Mouse (Mus musculus) neural tube, embryonic 15.5 days (tissue): ENCODE measurements around the gene Olig2. TPM values are rescaled to one million over a fixed set of nuclear protein-coding genes. Genes with fewer than 3 reads are reported as not detected.

Experiments
- polyA plus RNA-seq: library from polyadenylated mRNA; unstranded; fragments of >200 nt; fragmentation: Nextera tagmentation; extraction: Ambion mirVana; gene quantifications from 2 replicates; pipeline ENCODE4 v1.2.1, GENCODE M21; 2015

Gene Olig2
- polyA plus RNA-seq, 1 experiment from 2014 or later: 9.9 TPM

Other genes starting within 250 kb of the Olig2 start
- gene Synj1, start 214.1 kb upstream of the Olig2 start, polyA plus RNA-seq: 40.6 and 46.2 TPM in 2 replicates
- gene Paxbp1, start 180.9 kb upstream of the Olig2 start, polyA plus RNA-seq: 49.6 and 57.8 TPM in 2 replicates
- 0.18 and 0.33 TPM in 2 replicates for gene 4932438H23Rik, start 130.3 kb upstream of the Olig2 start, polyA plus RNA-seq
- gene Olig1, start 44.3 kb downstream of the Olig2 start, polyA plus RNA-seq: 77.3 and 86.7 TPM in 2 replicates
- 42.3 and 45.8 TPM in 2 replicates for gene Ifnar2, start 147.3 kb downstream of the Olig2 start, polyA plus RNA-seq
- gene Gm21970, start 166.3 kb downstream of the Olig2 start, polyA plus RNA-seq: not detected in 2 replicates
- 14.4 and 26.5 TPM in 2 replicates for gene Il10rb, start 180.7 kb downstream of the Olig2 start, polyA plus RNA-seq